Mouse (Mus musculus): Measurements from ENCODE around the gene Ptprm. TPM values are rescaled to one million over a fixed set of nuclear protein-coding genes. Genes with fewer than 3 reads are reported as not detected.

Gene Ptprm
- polyA plus RNA-seq, 2 experiments = 0.66 to 0.79 TPM

GRCm38 (mm10) chr17:67383635-67384034 lies 29.4 kb upstream of the Ptprm start:
- no peak for DNase-seq (ENCODE audit: low read depth in 3 of 3, low spot score in 3 of 3)
- H3K4me1 ChIP-seq (replicated peaks; ENCODE audit: control insufficient read depth in 2 of 2, insufficient read depth in 2 of 2, low read length in 1 of 2) = 0 out of 4 replicates have a peak, but pooled peaks cover 0 to 2% of the 10 kb centered on the region in 2 experiments
- H3K36me3 ChIP-seq (replicated peaks; ENCODE audit: control insufficient read depth, insufficient read depth, low read depth) = no peaks in the 10 kb centered on the region
- H3K9ac ChIP-seq (replicated peaks) = no peak overlapping the region
- no peak overlapping the region for H3K4me2 ChIP-seq (ENCODE audit: low read depth)
- H3K9me3 ChIP-seq (ENCODE audit: control insufficient read depth, low read length) = no peaks in the 10 kb centered on the region
- no peak for ATAC-seq (ENCODE audit: insufficient read depth)
- 51% methylated on average over 1 of the region's 1 CpGs for WGBS (ENCODE audit: insufficient replicate concordance)
- no peak overlapping the region for H3K4me3 ChIP-seq (ENCODE audit: insufficient read depth in 1 of 2, low read depth in 2 of 2, low read length in 2 of 2)
- no peak overlapping the region for H3K27ac ChIP-seq
- TF ChIP-seq CTCF (IDR thresholded peaks at IDR 0.05; ENCODE audit: low read depth) (no peak), EP300 (IDR thresholded peaks at IDR 0.05; ENCODE audit: low read depth) (no peak)
- no peaks in the 10 kb centered on the region for H3K27me3 ChIP-seq (ENCODE audit: control insufficient read depth, insufficient read depth, low read length)

DNA sequence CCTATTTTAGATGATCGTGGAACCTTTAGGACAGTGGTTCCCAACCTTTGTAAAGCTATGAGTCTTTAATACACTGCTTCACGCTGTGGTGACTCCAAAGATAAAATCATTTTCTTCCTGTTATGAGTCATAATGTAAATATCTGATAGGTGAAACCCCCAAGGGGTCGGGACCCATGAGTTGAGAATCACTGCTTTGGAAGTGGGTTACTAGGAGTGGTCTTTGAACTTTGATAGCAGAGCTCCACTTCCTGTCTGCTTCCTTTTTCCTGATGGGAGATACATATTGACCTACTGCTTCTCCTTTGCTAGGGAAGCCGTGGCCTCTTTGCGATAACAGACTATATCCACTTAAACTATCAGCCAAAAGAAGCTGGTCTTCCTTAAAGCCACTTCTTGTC lies 27.4 kb upstream of the Ptprm start:
- TF ChIP-seq CTCF (IDR thresholded peaks at IDR 0.05; ENCODE audit: low read depth) = no peak
- no peak for TF ChIP-seq EP300 (IDR thresholded peaks at IDR 0.05; ENCODE audit: low read depth)
- no peak overlapping the region for H3K4me2 ChIP-seq (ENCODE audit: low read depth)
- no peak overlapping the region for H3K9ac ChIP-seq (replicated peaks)
- H3K27me3 ChIP-seq (ENCODE audit: control insufficient read depth, insufficient read depth, low read length) = no peaks in the 10 kb centered on the region
- H3K4me1 ChIP-seq (replicated peaks; ENCODE audit: control insufficient read depth in 2 of 2, insufficient read depth in 2 of 2, low read length in 1 of 2) = 0 out of 4 replicates have a peak, but pooled peaks cover 0 to 2% of the 10 kb centered on the region in 2 experiments
- ATAC-seq (ENCODE audit: insufficient read depth) (no peak), DNase-seq (ENCODE audit: low read depth in 3 of 3, low spot score in 3 of 3) (no peak)
- H3K27ac ChIP-seq = no peak overlapping the region
- H3K36me3 ChIP-seq (replicated peaks; ENCODE audit: control insufficient read depth, insufficient read depth, low read depth) = no peaks in the 10 kb centered on the region
- H3K4me3 ChIP-seq (ENCODE audit: insufficient read depth in 1 of 2, low read depth in 2 of 2, low read length in 2 of 2) = no peak overlapping the region
- H3K9me3 ChIP-seq (ENCODE audit: control insufficient read depth, low read length) = no peaks in the 10 kb centered on the region
- 18% methylated on average over 5 of the region's 5 CpGs for WGBS (ENCODE audit: insufficient replicate concordance)

GRCm38 (mm10) chr17:67367866-67368265 lies 13.6 kb upstream of the Ptprm start:
- Histone ChIP-seq H3K36me3 (replicated peaks; ENCODE audit: control insufficient read depth, insufficient read depth, low read depth) (no peaks in the 10 kb centered on the region), H3K4me3 (ENCODE audit: insufficient read depth in 1 of 2, low read depth in 2 of 2, low read length in 2 of 2) (no peak overlapping the region), H3K9me3 (ENCODE audit: control insufficient read depth, low read length) (no peaks in the 10 kb centered on the region), H3K27ac (no peak overlapping the region), H3K4me1 (replicated peaks; ENCODE audit: control insufficient read depth in 2 of 2, insufficient read depth in 2 of 2, low read length in 1 of 2) (no peaks in the 10 kb centered on the region), H3K4me2 (ENCODE audit: low read depth) (no peak overlapping the region), H3K9ac (replicated peaks) (no peak overlapping the region), H3K27me3 (ENCODE audit: control insufficient read depth, insufficient read depth, low read length) (no peaks in the 10 kb centered on the region)
- 70% methylated on average over 7 of the region's 7 CpGs for WGBS (ENCODE audit: insufficient replicate concordance)
- TF ChIP-seq CTCF (IDR thresholded peaks at IDR 0.05; ENCODE audit: low read depth) (no peak), EP300 (IDR thresholded peaks at IDR 0.05; ENCODE audit: low read depth) (no peak)
- ATAC-seq (ENCODE audit: insufficient read depth) (no peak), DNase-seq (ENCODE audit: low read depth in 3 of 3, low spot score in 3 of 3) (no peak)

- H3K4me2 ChIP-seq (ENCODE audit: low read depth) = no peak overlapping the region
- WGBS (ENCODE audit: insufficient replicate concordance) = 44% methylated on average over 1 of the region's 1 CpGs
Measured at GRCm38 (mm10) chr17:67364491-67364890, 10.2 kb upstream of the Ptprm start.

DNA sequence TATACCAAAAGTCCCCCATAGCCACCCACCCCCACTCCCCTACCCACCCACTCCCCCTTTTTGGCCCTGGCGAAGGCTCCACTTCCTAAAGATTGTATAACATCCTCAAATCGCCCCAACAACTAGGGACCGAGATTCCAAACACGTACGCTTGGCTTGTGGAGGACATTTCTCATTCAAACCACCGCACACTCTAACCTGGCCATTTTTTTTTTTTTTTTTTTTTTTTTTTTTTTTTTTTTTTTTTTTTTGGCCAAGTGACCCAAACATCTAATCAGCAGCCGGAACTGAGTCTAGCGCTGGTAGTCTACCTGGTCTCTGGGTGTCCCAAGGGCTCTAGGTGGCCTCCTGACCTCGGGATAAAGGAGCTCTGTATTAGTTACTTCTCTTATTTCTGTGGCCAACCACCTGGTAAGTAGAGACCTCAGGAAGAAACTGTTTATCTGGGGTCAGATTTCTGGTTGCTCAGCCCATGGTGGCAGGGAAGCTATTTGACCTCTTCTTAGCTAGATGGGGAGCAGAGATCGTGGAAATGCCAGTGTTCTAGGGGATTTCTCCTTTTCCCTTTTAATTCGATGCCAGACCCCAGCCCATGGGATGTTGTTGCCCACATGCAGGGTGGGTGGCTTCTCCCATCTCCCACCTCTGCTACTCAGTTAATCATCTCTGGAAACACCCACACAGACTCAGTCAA lies 9.3 kb upstream of the Ptprm start:
- H3K4me2 ChIP-seq (ENCODE audit: low read depth) = no peak overlapping the region
- no peaks in the 10 kb centered on the region for H3K27me3 ChIP-seq (ENCODE audit: control insufficient read depth, insufficient read depth, low read length)
- no peaks in the 10 kb centered on the region for H3K9me3 ChIP-seq (ENCODE audit: control insufficient read depth, low read length)
- ATAC-seq (ENCODE audit: insufficient read depth) (no peak), DNase-seq (ENCODE audit: low read depth in 3 of 3, low spot score in 3 of 3) (no peak)
- TF ChIP-seq EP300 (IDR thresholded peaks at IDR 0.05; ENCODE audit: low read depth) (no peak), CTCF (IDR thresholded peaks at IDR 0.05; ENCODE audit: low read depth) (no peak)
- WGBS (ENCODE audit: insufficient replicate concordance) = 68% methylated on average over 11 of the region's 11 CpGs
- no peak overlapping the region for H3K9ac ChIP-seq (replicated peaks)
- H3K4me1 ChIP-seq (replicated peaks; ENCODE audit: control insufficient read depth in 2 of 2, insufficient read depth in 2 of 2, low read length in 1 of 2) = no peaks in the 10 kb centered on the region
- no peaks in the 10 kb centered on the region for H3K36me3 ChIP-seq (replicated peaks; ENCODE audit: control insufficient read depth, insufficient read depth, low read depth)
- no peak overlapping the region for H3K4me3 ChIP-seq (ENCODE audit: insufficient read depth in 1 of 2, low read depth in 2 of 2, low read length in 2 of 2)
- no peak overlapping the region for H3K27ac ChIP-seq

More at GRCm38 (mm10) chr17:67364491-67364890, 10.2 kb upstream of the Ptprm start:
- Histone ChIP-seq H3K36me3 (replicated peaks; ENCODE audit: control insufficient read depth, insufficient read depth, low read depth) (no peaks in the 10 kb centered on the region), H3K27me3 (ENCODE audit: control insufficient read depth, insufficient read depth, low read length) (no peaks in the 10 kb centered on the region), H3K27ac (no peak overlapping the region), H3K4me3 (ENCODE audit: insufficient read depth in 1 of 2, low read depth in 2 of 2, low read length in 2 of 2) (no peak overlapping the region), H3K9ac (replicated peaks) (no peak overlapping the region), H3K4me1 (replicated peaks; ENCODE audit: control insufficient read depth in 2 of 2, insufficient read depth in 2 of 2, low read length in 1 of 2) (no peaks in the 10 kb centered on the region), H3K9me3 (ENCODE audit: control insufficient read depth, low read length) (no peaks in the 10 kb centered on the region)
- TF ChIP-seq CTCF (IDR thresholded peaks at IDR 0.05; ENCODE audit: low read depth) (no peak), EP300 (IDR thresholded peaks at IDR 0.05; ENCODE audit: low read depth) (no peak)
- ATAC-seq (ENCODE audit: insufficient read depth) (no peak), DNase-seq (ENCODE audit: low read depth in 3 of 3, low spot score in 3 of 3) (no peak)

All from liver, embryonic 14.5 days (tissue).